Mouse (Mus musculus): ENCODE measurements around the gene Sec14l5. TPM values are rescaled to one million over a fixed set of nuclear protein-coding genes. Genes with fewer than 3 reads are reported as not detected.
A peak's percentile ranks its signal among the peaks of the same experiment; 100 is the strongest.

The Sec14l5 gene
- polyA plus RNA-seq, 1 experiment from 2014 or later: 0.48 TPM

DNA sequence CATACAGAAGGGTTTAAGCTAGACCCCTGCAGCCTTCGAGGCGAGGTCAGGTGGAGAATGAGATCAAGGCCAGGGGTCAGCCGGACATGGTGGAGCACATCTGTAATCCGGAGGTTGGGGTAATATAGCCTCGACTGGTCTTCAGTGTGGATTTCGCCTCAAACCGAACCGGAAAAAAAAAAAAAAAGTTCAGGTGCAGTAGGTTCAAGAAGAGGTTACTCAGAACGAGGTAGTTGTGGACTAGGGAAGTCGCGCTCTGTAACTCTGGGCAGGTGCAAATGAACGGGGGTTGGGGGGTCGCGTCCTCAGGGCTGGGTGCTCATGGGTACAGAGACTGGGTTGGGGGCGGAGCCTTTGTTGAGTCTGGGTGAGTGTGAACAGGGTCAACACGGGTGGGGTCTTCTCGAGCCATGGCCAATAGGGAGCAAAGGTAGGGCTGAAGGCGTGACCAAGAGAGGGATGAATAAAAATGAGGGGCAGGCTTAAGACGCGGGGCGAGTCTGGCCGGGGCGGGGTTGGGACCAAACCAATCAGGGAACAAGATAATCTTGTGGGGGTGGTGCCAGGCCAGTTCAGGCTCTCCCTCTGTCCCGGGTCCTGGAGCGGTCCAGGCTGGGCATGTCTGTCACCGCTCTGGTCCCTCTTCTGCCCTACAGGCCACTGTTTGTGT is 407 bp upstream of the Sec14l5 start:
- Histone ChIP-seq H3K4me1 (replicated peaks; ENCODE audit: control insufficient read depth, insufficient read depth, low read length) (no peaks in the 10 kb centered on the region; the same call in 1 of the 2 replicates), H3K36me3 (replicated peaks; ENCODE audit: control insufficient read depth, insufficient read depth) (no peaks in the 10 kb centered on the region), H3K9me3 (ENCODE audit: control insufficient read depth, low read length) (no peaks in the 10 kb centered on the region), H3K9ac (peak overlapping the region; percentile 44; the same call in 1 of the 2 replicates), H3K27me3 (ENCODE audit: control insufficient read depth, insufficient read depth, low read length) (no peaks in the 10 kb centered on the region; the same call in 1 of the 2 replicates), H3K4me2 (replicated peaks) (peak overlapping the region; percentile 59), H3K27ac (no peak overlapping the region), H3K4me3 (replicated peaks; ENCODE audit: low read length) (peak overlapping the region; percentile 31)
- DNase-seq (ENCODE audit: low spot score): peak; percentile 28
- 3% methylated on average over 25 of the region's 26 CpGs for WGBS
- peak; percentile 80 for ATAC-seq (ENCODE audit: low FRiP score)

DNA sequence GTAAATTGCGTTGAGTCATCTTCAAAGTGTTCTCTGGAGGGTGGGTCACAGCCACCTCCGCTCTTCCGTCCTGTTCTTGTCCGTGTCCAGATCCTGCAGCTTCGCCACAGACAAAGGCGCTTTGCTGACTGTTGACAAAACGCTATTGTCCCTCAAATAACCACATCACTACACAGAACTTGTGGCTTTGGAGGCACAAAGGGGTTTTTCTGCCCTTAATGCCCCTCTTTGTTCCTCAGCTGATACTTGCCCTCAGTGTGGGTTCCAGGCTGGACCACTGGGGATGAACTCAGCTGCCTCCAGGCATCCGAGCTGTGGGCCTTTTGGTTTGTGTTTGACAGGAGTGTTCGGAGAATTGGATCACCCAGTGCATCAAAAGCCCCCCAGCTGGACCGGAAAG is 3.6 kb downstream of the Sec14l5 start:
- Histone ChIP-seq H3K27me3 (ENCODE audit: control insufficient read depth, insufficient read depth, low read length) (no peaks in the 10 kb centered on the region; the same call in 1 of the 2 replicates), H3K9me3 (ENCODE audit: control insufficient read depth, low read length) (no peaks in the 10 kb centered on the region), H3K4me2 (replicated peaks) (no peak overlapping the region), H3K27ac (no peak overlapping the region), H3K4me1 (replicated peaks; ENCODE audit: control insufficient read depth, insufficient read depth, low read length) (peaks cover 15% of the 10 kb centered on the region), H3K36me3 (replicated peaks; ENCODE audit: control insufficient read depth, insufficient read depth) (no peaks in the 10 kb centered on the region), H3K4me3 (replicated peaks; ENCODE audit: low read length) (no peak overlapping the region), H3K9ac (no peak overlapping the region)
- 41% methylated on average over 10 of the region's 10 CpGs for WGBS
- DNase-seq (ENCODE audit: low spot score) (no peak), ATAC-seq (ENCODE audit: low FRiP score) (no peak)

DNA sequence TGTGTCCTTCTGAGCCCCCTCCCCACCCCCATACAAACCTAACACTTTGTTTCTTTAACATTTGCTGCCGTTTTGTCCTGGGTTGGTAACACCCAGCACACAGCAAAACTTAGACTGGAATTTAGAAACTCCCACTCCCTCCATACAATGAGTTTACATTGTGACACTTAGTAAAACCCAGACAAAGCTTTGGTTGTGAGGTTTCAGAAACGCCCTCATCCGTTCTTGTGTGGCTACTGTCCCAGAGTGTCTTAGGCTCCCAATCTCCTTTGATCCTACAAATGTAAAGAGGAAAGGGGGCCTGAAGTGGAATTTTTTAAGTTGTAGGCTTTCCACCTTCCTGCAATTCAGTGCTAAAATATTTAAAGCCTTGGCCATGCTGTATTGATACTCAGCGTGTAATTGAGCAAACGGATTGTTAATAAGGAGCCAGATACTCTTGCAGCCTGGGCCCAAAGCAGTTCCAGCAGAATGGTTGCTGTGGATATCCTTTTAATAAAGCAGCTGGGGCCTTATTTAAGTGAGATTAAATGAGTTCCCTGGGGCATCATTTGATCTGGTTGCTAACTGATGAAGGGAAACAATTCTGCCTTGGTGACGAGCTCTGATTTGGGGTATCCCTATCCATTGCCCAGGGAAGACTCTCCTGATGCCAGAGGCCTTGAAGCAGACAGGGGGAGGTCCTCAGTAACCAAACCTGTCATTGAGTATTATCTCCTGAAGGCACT is 6.6 kb downstream of the Sec14l5 start:
- Histone ChIP-seq H3K9ac (peak overlapping the region; percentile 20; the same call in 1 of the 2 replicates), H3K4me3 (replicated peaks; ENCODE audit: low read length) (no peak overlapping the region), H3K36me3 (replicated peaks; ENCODE audit: control insufficient read depth, insufficient read depth) (no peaks in the 10 kb centered on the region), H3K27ac (peak overlapping the region; percentile 59), H3K9me3 (ENCODE audit: control insufficient read depth, low read length) (no peaks in the 10 kb centered on the region), H3K4me1 (replicated peaks; ENCODE audit: control insufficient read depth, insufficient read depth, low read length) (peaks cover 15% of the 10 kb centered on the region), H3K27me3 (ENCODE audit: control insufficient read depth, insufficient read depth, low read length) (no peaks in the 10 kb centered on the region; the same call in 1 of the 2 replicates), H3K4me2 (replicated peaks) (no peak overlapping the region)
- WGBS: 24% methylated on average over 6 of the region's 6 CpGs
- DNase-seq (ENCODE audit: low spot score) (peak; percentile 63), ATAC-seq (ENCODE audit: low FRiP score) (peak; percentile 70; the same call in 1 of the 2 replicates)

DNA sequence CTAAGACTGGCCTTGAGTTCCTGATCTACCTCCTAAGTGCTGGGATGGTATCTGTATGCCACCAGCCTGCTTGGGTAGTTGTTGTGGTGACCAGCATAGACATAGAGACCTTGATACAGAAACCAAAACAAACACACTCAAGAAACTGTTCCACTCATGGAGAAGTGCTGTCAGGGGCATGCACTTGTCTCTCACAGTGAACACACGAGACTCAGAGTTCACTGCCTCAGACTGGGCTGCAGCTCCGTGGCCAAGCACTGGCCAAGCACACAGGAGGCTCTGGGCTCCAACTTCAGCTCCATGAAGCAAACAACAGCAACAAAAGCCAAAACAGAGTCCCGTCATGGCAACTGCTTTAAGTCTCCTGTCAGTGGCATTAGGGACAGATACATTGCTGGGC is 8.1 kb downstream of the Sec14l5 start:
- ATAC-seq (ENCODE audit: low FRiP score) (no peak), DNase-seq (ENCODE audit: low spot score) (no peak)
- Histone ChIP-seq H3K9ac (no peak overlapping the region), H3K9me3 (ENCODE audit: control insufficient read depth, low read length) (no peaks in the 10 kb centered on the region), H3K27me3 (ENCODE audit: control insufficient read depth, insufficient read depth, low read length) (no peaks in the 10 kb centered on the region), H3K4me2 (replicated peaks) (no peak overlapping the region), H3K4me1 (replicated peaks; ENCODE audit: control insufficient read depth, insufficient read depth, low read length) (peaks cover 15% of the 10 kb centered on the region), H3K36me3 (replicated peaks; ENCODE audit: control insufficient read depth, insufficient read depth) (no peaks in the 10 kb centered on the region), H3K27ac (no peak overlapping the region), H3K4me3 (replicated peaks; ENCODE audit: low read length) (no peak overlapping the region)
- 62% methylated on average over 3 of the region's 3 CpGs for WGBS

GRCm38 (mm10) chr16:5156495-5156894 is 9.6 kb downstream of the Sec14l5 start:
- no peak overlapping the region for H3K4me2 ChIP-seq (replicated peaks)
- no peak overlapping the region for H3K9ac ChIP-seq
- H3K9me3 ChIP-seq (ENCODE audit: control insufficient read depth, low read length): no peaks in the 10 kb centered on the region
- H3K4me3 ChIP-seq (replicated peaks; ENCODE audit: low read length): no peak overlapping the region
- peaks cover 15% of the 10 kb centered on the region for H3K4me1 ChIP-seq (replicated peaks; ENCODE audit: control insufficient read depth, insufficient read depth, low read length)
- no peaks in the 10 kb centered on the region for H3K36me3 ChIP-seq (replicated peaks; ENCODE audit: control insufficient read depth, insufficient read depth)
- WGBS: 69% methylated on average over 2 of the region's 2 CpGs
- no peak for ATAC-seq (ENCODE audit: low FRiP score)
- no peak overlapping the region for H3K27ac ChIP-seq
- no peaks in the 10 kb centered on the region for H3K27me3 ChIP-seq (ENCODE audit: control insufficient read depth, insufficient read depth, low read length)
- DNase-seq (ENCODE audit: low spot score): no peak

GRCm38 (mm10) chr16:5157113-5157512 is 10.2 kb downstream of the Sec14l5 start:
- no peak for ATAC-seq (ENCODE audit: low FRiP score)
- Histone ChIP-seq H3K27ac (no peak overlapping the region), H3K27me3 (ENCODE audit: control insufficient read depth, insufficient read depth, low read length) (no peaks in the 10 kb centered on the region), H3K4me1 (replicated peaks; ENCODE audit: control insufficient read depth, insufficient read depth, low read length) (peaks cover 15% of the 10 kb centered on the region), H3K9me3 (ENCODE audit: control insufficient read depth, low read length) (no peaks in the 10 kb centered on the region), H3K36me3 (replicated peaks; ENCODE audit: control insufficient read depth, insufficient read depth) (no peaks in the 10 kb centered on the region), H3K4me3 (replicated peaks; ENCODE audit: low read length) (no peak overlapping the region), H3K4me2 (replicated peaks) (no peak overlapping the region), H3K9ac (no peak overlapping the region)
- WGBS: 88% methylated on average over 3 of the region's 3 CpGs
- no peak for DNase-seq (ENCODE audit: low spot score)

DNA sequence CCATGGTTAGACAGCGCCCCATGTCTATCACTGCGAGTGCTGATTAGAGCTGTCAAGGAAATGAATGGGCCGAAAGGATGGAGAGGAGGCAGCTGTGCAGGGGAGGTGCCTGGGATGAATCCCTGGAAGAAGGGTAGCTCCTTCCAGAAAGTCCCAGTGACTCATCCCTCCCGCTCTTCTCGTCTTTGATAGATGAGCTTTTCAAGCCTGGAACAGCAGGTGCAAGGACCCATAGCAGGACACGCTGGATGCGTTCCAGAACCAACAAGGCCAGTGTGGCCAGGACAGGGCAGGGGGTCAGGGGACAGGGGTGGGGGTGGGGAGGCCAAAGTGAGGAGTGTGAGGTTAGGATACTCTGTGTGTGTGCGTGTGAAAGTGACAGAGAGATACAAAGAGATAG is 12.3 kb downstream of the Sec14l5 start:
- no peaks in the 10 kb centered on the region for H3K4me1 ChIP-seq (replicated peaks; ENCODE audit: control insufficient read depth, insufficient read depth, low read length)
- H3K9me3 ChIP-seq (ENCODE audit: control insufficient read depth, low read length): no peaks in the 10 kb centered on the region
- H3K36me3 ChIP-seq (replicated peaks; ENCODE audit: control insufficient read depth, insufficient read depth): no peaks in the 10 kb centered on the region
- no peak for DNase-seq (ENCODE audit: low spot score)
- no peak overlapping the region for H3K27ac ChIP-seq
- no peak for ATAC-seq (ENCODE audit: low FRiP score)
- no peak overlapping the region for H3K4me2 ChIP-seq (replicated peaks)
- no peaks in the 10 kb centered on the region for H3K27me3 ChIP-seq (ENCODE audit: control insufficient read depth, insufficient read depth, low read length)
- WGBS: 77% methylated on average over 8 of the region's 8 CpGs
- H3K9ac ChIP-seq: no peak overlapping the region
- no peak overlapping the region for H3K4me3 ChIP-seq (replicated peaks; ENCODE audit: low read length)

- Histone ChIP-seq H3K27me3 (ENCODE audit: control insufficient read depth, insufficient read depth, low read length) (no peaks in the 10 kb centered on the region), H3K9me3 (ENCODE audit: control insufficient read depth, low read length) (no peaks in the 10 kb centered on the region), H3K36me3 (replicated peaks; ENCODE audit: control insufficient read depth, insufficient read depth) (no peaks in the 10 kb centered on the region), H3K4me2 (replicated peaks) (no peak overlapping the region), H3K4me1 (replicated peaks; ENCODE audit: control insufficient read depth, insufficient read depth, low read length) (no peaks in the 10 kb centered on the region), H3K4me3 (replicated peaks; ENCODE audit: low read length) (no peak overlapping the region), H3K9ac (no peak overlapping the region), H3K27ac (no peak overlapping the region)
- ATAC-seq (ENCODE audit: low FRiP score) (no peak), DNase-seq (ENCODE audit: low spot score) (no peak)
- WGBS: 68% methylated on average over 6 of the region's 6 CpGs
Observed at GRCm38 (mm10) chr16:5164327-5164726, 17.4 kb downstream of the Sec14l5 start.

DNA sequence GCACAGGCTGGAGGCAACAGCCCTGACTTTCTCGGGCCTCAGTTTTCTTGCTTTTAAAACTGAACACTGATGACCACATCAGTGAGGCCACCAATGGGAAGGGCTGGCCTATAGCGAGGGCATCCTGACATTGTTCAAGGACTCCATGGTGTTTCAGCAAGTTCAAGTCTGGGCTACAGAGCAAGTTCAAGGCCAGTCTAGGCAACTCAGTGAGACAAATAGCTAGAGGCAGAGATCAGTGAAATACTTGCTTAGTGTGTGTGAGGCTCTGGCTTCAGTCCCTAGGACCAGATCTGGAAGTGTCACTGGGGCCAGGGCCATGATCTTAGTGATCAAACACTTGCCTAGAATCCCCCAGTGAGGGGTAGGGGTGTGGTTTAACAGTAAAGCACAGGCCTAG is 21.1 kb downstream of the Sec14l5 start:
- Histone ChIP-seq H3K4me3 (replicated peaks; ENCODE audit: low read length) (no peak overlapping the region), H3K27ac (no peak overlapping the region), H3K36me3 (replicated peaks; ENCODE audit: control insufficient read depth, insufficient read depth) (no peaks in the 10 kb centered on the region), H3K9ac (no peak overlapping the region), H3K4me1 (replicated peaks; ENCODE audit: control insufficient read depth, insufficient read depth, low read length) (no peaks in the 10 kb centered on the region), H3K4me2 (replicated peaks) (no peak overlapping the region), H3K27me3 (ENCODE audit: control insufficient read depth, insufficient read depth, low read length) (no peaks in the 10 kb centered on the region), H3K9me3 (ENCODE audit: control insufficient read depth, low read length) (no peaks in the 10 kb centered on the region)
- no peak for DNase-seq (ENCODE audit: low spot score)
- no peak for ATAC-seq (ENCODE audit: low FRiP score)
- 91% methylated on average over 2 of the region's 2 CpGs for WGBS
